Comparison of ENCODE assay signal across 13 mouse cellular contexts in the genomic region with DNA sequence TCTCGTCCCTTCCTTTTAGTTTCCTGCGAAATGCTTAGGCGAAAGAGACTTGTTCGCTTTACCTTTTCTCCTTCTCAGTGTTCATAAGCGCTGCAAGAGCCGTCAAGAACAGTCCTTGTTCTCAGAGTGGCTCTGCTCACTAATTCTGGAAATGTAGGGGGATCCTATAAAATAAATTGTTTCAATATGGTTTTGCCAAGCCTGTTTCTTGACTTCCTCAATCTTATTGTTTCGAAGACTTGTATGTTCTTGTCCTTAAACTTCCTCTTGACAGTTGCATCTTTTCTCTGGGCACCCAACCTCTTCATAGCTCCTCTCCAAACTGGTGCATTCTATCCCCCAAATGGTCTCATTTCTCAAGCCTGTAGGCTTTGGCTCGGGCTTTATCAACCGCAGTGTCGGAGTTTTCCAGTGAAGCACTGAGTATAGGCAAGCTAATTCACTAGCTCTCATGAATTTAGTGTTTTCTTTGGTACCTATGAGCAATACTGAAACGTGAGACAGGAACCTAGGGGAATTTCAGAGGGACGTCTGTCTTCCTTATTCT. TPM values are rescaled to one million over a fixed set of nuclear protein-coding genes. Genes with fewer than 3 reads are reported as not detected.
DNase-seq lines count a peak whose midpoint lies in the region; ATAC-seq and TF ChIP-seq lines count a peak whose summit lies in the region.
"Had no signal": no experiment of that assay in that cellular context is flagged by ENCODE, and none has a peak within 500 bp of the region (broad histone marks: within the 10 kb centered on the region; RNA-seq: fewer than 3 reads in every experiment).

No protein-coding gene starts in this region.

- H3K9ac ChIP-seq in MEL (ENCODE audit: control insufficient read depth, low read depth, low read length, poor library complexity, severe bottlenecking) = no peak overlapping the region
- H3K9ac ChIP-seq in hindbrain, embryonic 12.5 days = 0 out of 2 replicates have a peak overlapping the region, but pooled peaks have one; percentile 45
- peak overlapping the region; percentile 12; the same call in 1 of the 2 replicates for H3K9ac ChIP-seq in midbrain, embryonic 13.5 days (replicated peaks)
- H3K9ac ChIP-seq: embryonic facial prominence, embryonic 13.5 days had no signal

- no peak overlapping the region for H3K4me3 ChIP-seq in MEL (ENCODE audit: control insufficient read depth in 1 of 2, insufficient read depth in 1 of 2, low read depth in 2 of 2, low read length in 2 of 2)
- peak overlapping the region; percentile 20; the same call in 1 of the 2 replicates for H3K4me3 ChIP-seq in hindbrain, embryonic 12.5 days
- H3K4me3 ChIP-seq in midbrain, embryonic 13.5 days (replicated peaks) = peak overlapping the region; percentile 14; the same call in 1 of the 2 replicates
- H3K4me3 ChIP-seq: embryonic facial prominence, embryonic 13.5 days had no signal

- no peaks in the 10 kb centered on the region for H3K79me2 ChIP-seq in MEL (ENCODE audit: control insufficient read depth, insufficient read depth, low read length, poor library complexity)

- no peaks in the 10 kb centered on the region for H3K9me3 ChIP-seq in MEL (replicated peaks; ENCODE audit: insufficient read depth, low read length)
- H3K9me3 ChIP-seq in hindbrain, embryonic 12.5 days (replicated peaks) = no peaks in the 10 kb centered on the region
- H3K9me3 ChIP-seq in midbrain, embryonic 13.5 days = no peaks in the 10 kb centered on the region
- H3K9me3 ChIP-seq: embryonic facial prominence, embryonic 13.5 days had no signal

- peak overlapping the region; percentile 52 for H3K4me2 ChIP-seq in hindbrain, embryonic 12.5 days (replicated peaks)
- peak overlapping the region; percentile 61 for H3K4me2 ChIP-seq in midbrain, embryonic 13.5 days (replicated peaks)
- H3K4me2 ChIP-seq: embryonic facial prominence, embryonic 13.5 days had no signal

- no peak overlapping the region for H3K27ac ChIP-seq in MEL (ENCODE audit: control insufficient read depth, low read depth, low read length)
- H3K27ac ChIP-seq in hindbrain, embryonic 12.5 days = peak overlapping the region; percentile 57; the same call in 1 of the 2 replicates
- peak overlapping the region; percentile 62 for H3K27ac ChIP-seq in midbrain, embryonic 13.5 days
- H3K27ac ChIP-seq: embryonic facial prominence, embryonic 13.5 days had no signal

- no peaks in the 10 kb centered on the region for H3K27me3 ChIP-seq in MEL (ENCODE audit: control insufficient read depth in 1 of 2, insufficient read depth in 2 of 2, low read length in 2 of 2)
- H3K27me3 ChIP-seq in hindbrain, embryonic 12.5 days = peaks cover 72% of the 10 kb centered on the region
- peaks cover 89% of the 10 kb centered on the region for H3K27me3 ChIP-seq in midbrain, embryonic 13.5 days

- H3K36me3 ChIP-seq in MEL (ENCODE audit: control insufficient read depth in 1 of 2, insufficient read depth in 2 of 2, low read length in 2 of 2) = no peaks in the 10 kb centered on the region
- H3K36me3 ChIP-seq in hindbrain, embryonic 12.5 days = no peaks in the 10 kb centered on the region
- H3K36me3 ChIP-seq in midbrain, embryonic 13.5 days = no peaks in the 10 kb centered on the region
- H3K36me3 ChIP-seq: embryonic facial prominence, embryonic 13.5 days had no signal

- no peak for TF ChIP-seq POLR2A in MEL (IDR thresholded peaks at IDR 0.05; ENCODE audit: control insufficient read depth in 1 of 2, insufficient read depth in 1 of 2, low read depth in 1 of 2, low read length in 2 of 2, poor library complexity in 1 of 2)

- no peak for TF ChIP-seq RAD21 in MEL (IDR thresholded peaks at IDR 0.05; ENCODE audit: low read depth, low read length)

- DNase-seq in MEL (ENCODE audit: low read depth, low spot score) = peak; percentile 12
- DNase-seq in embryo, embryonic 11 days = peak; percentile 58
- no peak for DNase-seq in adrenal gland, postnatal 36 days
- DNase-seq in urinary bladder, postnatal 10 days (ENCODE audit: low spot score) = no peak
- DNase-seq in adrenal gland, postnatal 10 days = no peak
- no peak for DNase-seq in spleen, postnatal 4 days (ENCODE audit: low spot score in 2 of 2)
- DNase-seq: kidney, adult 11 months had no signal

- no peak for TF ChIP-seq EP300 in MEL (IDR thresholded peaks at IDR 0.05; ENCODE audit: low read depth in 1 of 2, low read length in 2 of 2)

- no peak for TF ChIP-seq CTCF in MEL (IDR thresholded peaks at IDR 0.05 in 2 of 3, conservative IDR thresholded peaks at IDR 0.05 in 1 of 3; ENCODE audit: control insufficient read depth in 1 of 3, insufficient read depth in 1 of 3, low read depth in 2 of 3, low read length in 3 of 3, poor library complexity in 1 of 3, severe bottlenecking in 1 of 3)

- no peaks in the 10 kb centered on the region for H3K4me1 ChIP-seq in MEL (ENCODE audit: control insufficient read depth in 1 of 2, insufficient read depth in 2 of 2, low read length in 2 of 2)
- peaks cover 22% of the 10 kb centered on the region for H3K4me1 ChIP-seq in hindbrain, embryonic 12.5 days
- peaks cover 48% of the 10 kb centered on the region for H3K4me1 ChIP-seq in midbrain, embryonic 13.5 days (replicated peaks)

- WGBS in hindbrain, embryonic 12.5 days = 2% methylated on average over 12 of the region's 12 CpGs
- 4% methylated on average over 12 of the region's 12 CpGs for WGBS in midbrain, embryonic 13.5 days

- ATAC-seq in hindbrain, embryonic 12.5 days (ENCODE audit: low FRiP score) = no peak
- ATAC-seq in midbrain, embryonic 13.5 days = no peak

TF ChIP-seq in MEL, 35 proteins besides CTCF, POLR2A, EP300 and RAD21:
- TF ChIP-seq MYB (IDR thresholded peaks at IDR 0.05; ENCODE audit: low read depth, low read length) = no peak

RNA-seq across cellular contexts. Expression of gene Gm10837, which starts 4.7 kb away (rescaled TPM):
- total RNA-seq in MEL (2012; rRNA removed) = not detected in 2 replicates
- not detected for polyA plus RNA-seq in MEL (2012; ENCODE audit: insufficient read depth in 1 of 2, insufficient read length in 2 of 2, low read depth in 1 of 2, low replicate concordance in 2 of 2, missing spikeins in 1 of 2)
- polyA plus RNA-seq in hindbrain, embryonic 12.5 days (2016; fragmentation: Nextera tagmentation; extraction: Ambion mirVana) = 0.55 and 0.58 TPM in 2 replicates
- 0.43 and 0.73 TPM in 2 replicates for polyA plus RNA-seq in midbrain, embryonic 13.5 days (2015; fragmentation: Nextera tagmentation; extraction: Ambion mirVana)
- total RNA-seq in adrenal gland, postnatal 36 days (2021) = not detected
- not detected for total RNA-seq in adrenal gland, postnatal 10 days (2021)
- total RNA-seq: left cerebral cortex, postnatal 25 days had no signal
- polyA plus RNA-seq: embryonic facial prominence, embryonic 13.5 days; gonadal fat pad, adult 2 months; thymus, postnatal 0 days had no signal

RNA-seq across cellular contexts. Expression of gene Zic2, which starts 10.5 kb away (rescaled TPM):
- total RNA-seq in MEL (2012; rRNA removed) = 0.07 TPM in 1 of 2 replicates, not detected in the other
- 1 to 10 TPM in 1 of 2 experiments, not detected in 1; 1.1 TPM for polyA plus RNA-seq in MEL (2012; ENCODE audit: insufficient read depth in 1 of 2, insufficient read length in 2 of 2, low read depth in 1 of 2, low replicate concordance in 2 of 2, missing spikeins in 1 of 2)
- polyA plus RNA-seq in hindbrain, embryonic 12.5 days (2016; fragmentation: Nextera tagmentation; extraction: Ambion mirVana) = 18.3 TPM in 2 replicates
- polyA plus RNA-seq in midbrain, embryonic 13.5 days (2015; fragmentation: Nextera tagmentation; extraction: Ambion mirVana) = 10.3 and 10.7 TPM in 2 replicates
- under 1 TPM in 1 of 2 experiments, not detected in 1; 0.13 TPM for total RNA-seq in adrenal gland, postnatal 36 days (2021)
- total RNA-seq in adrenal gland, postnatal 10 days (2021) = under 1 TPM; 0.15 to 0.21 TPM
- polyA plus RNA-seq: thymus, postnatal 0 days had no signal

RNA-seq across cellular contexts. Expression of gene Zic5, which starts 20.2 kb away (rescaled TPM):
- 9.9 and 10.4 TPM in 2 replicates for total RNA-seq in MEL (2012; rRNA removed)
- polyA plus RNA-seq in MEL (2012; ENCODE audit: insufficient read depth in 1 of 2, insufficient read length in 2 of 2, low read depth in 1 of 2, low replicate concordance in 2 of 2, missing spikeins in 1 of 2) = 10 to 100 TPM; 23.6 to 50.6 TPM
- polyA plus RNA-seq in hindbrain, embryonic 12.5 days (2016; fragmentation: Nextera tagmentation; extraction: Ambion mirVana) = 18.1 and 25.0 TPM in 2 replicates
- 15.5 and 16.7 TPM in 2 replicates for polyA plus RNA-seq in midbrain, embryonic 13.5 days (2015; fragmentation: Nextera tagmentation; extraction: Ambion mirVana)
- total RNA-seq in adrenal gland, postnatal 36 days (2021) = not detected
- not detected for total RNA-seq in adrenal gland, postnatal 10 days (2021)
- polyA plus RNA-seq: gonadal fat pad, adult 2 months; thymus, postnatal 0 days had no signal

RNA-seq across cellular contexts. Expression of gene Gm5089, which starts 34.8 kb away (rescaled TPM):
- not detected in 2 replicates for total RNA-seq in MEL (2012; rRNA removed)
- not detected for polyA plus RNA-seq in MEL (2012; ENCODE audit: insufficient read depth in 1 of 2, insufficient read length in 2 of 2, low read depth in 1 of 2, low replicate concordance in 2 of 2, missing spikeins in 1 of 2)
- polyA plus RNA-seq in hindbrain, embryonic 12.5 days (2016; fragmentation: Nextera tagmentation; extraction: Ambion mirVana) = 2.8 and 4.0 TPM in 2 replicates
- 1.1 and 2.3 TPM in 2 replicates for polyA plus RNA-seq in midbrain, embryonic 13.5 days (2015; fragmentation: Nextera tagmentation; extraction: Ambion mirVana)
- total RNA-seq in adrenal gland, postnatal 36 days (2021) = not detected
- total RNA-seq in adrenal gland, postnatal 10 days (2021) = not detected
- polyA plus RNA-seq: gonadal fat pad, adult 2 months; thymus, postnatal 0 days had no signal

RNA-seq across cellular contexts. Expression of gene Pcca, which starts 48.4 kb away (rescaled TPM):
- total RNA-seq in MEL (2012; rRNA removed) = 22.7 and 24.9 TPM in 2 replicates
- polyA plus RNA-seq in MEL (2012; ENCODE audit: insufficient read depth in 1 of 2, insufficient read length in 2 of 2, low read depth in 1 of 2, low replicate concordance in 2 of 2, missing spikeins in 1 of 2) = 10 to 100 TPM in 1 of 2 experiments, not detected in 1; 21.2 TPM
- polyA plus RNA-seq in hindbrain, embryonic 12.5 days (2016; fragmentation: Nextera tagmentation; extraction: Ambion mirVana) = 33.4 and 34.9 TPM in 2 replicates
- polyA plus RNA-seq in midbrain, embryonic 13.5 days (2015; fragmentation: Nextera tagmentation; extraction: Ambion mirVana) = 24.2 and 27.4 TPM in 2 replicates
- total RNA-seq in adrenal gland, postnatal 36 days (2021) = 100 to 1,000 TPM; 128 to 156 TPM
- 100 to 1,000 TPM; 167 to 170 TPM for total RNA-seq in adrenal gland, postnatal 10 days (2021)

Comparison
In these comparisons a context has a peak if more than half of its experiments do, and no peak if none do; other contexts are left out.
1. DNase-seq: peak in MEL (single experiment) and embryo, embryonic 11 days (single experiment); none in adrenal gland, postnatal 36 days (0 of 2), urinary bladder, postnatal 10 days (single experiment), adrenal gland, postnatal 10 days (single experiment) and spleen, postnatal 4 days (0 of 2).
2. H3K4me3 ChIP-seq: peak in hindbrain, embryonic 12.5 days (single experiment) and midbrain, embryonic 13.5 days (single experiment); none in MEL (0 of 2).